16 mouse cellular contexts compared by ENCODE assay signal in the genomic region with DNA sequence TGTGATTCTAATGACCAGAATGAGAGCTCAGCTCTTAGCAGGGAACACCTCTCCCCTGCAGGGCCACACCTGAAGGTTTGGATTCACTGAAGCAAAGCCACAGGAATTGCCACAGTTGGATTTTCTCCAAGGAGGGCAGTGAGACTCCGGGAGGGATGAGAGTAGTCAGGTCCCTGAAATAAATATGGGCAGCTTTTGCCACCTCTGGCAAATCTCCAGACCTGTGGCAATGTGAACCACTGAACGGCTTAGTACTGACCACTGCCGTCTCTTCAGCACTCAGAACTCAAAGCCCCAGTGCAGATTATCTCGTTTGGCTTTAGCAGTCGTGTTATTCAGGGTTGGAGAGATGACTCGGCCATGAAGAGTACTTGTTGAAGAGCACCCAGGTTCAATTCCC.
A peak's percentile ranks its signal among the peaks of the same experiment; 100 is the strongest.
DNase-seq lines count a peak whose midpoint lies in the region; ATAC-seq and TF ChIP-seq lines count a peak whose summit lies in the region.
"Had no signal": no experiment of that assay in that cellular context is flagged by ENCODE, and none has a peak within 500 bp of the region (broad histone marks: within the 10 kb centered on the region; RNA-seq: fewer than 3 reads in every experiment).

No protein-coding gene starts in this region.

- H3K9ac ChIP-seq in liver, postnatal 0 days (replicated peaks) = no peak overlapping the region
- H3K9ac ChIP-seq: forebrain, embryonic 15.5 days; hindbrain, embryonic 12.5 days had no signal

- peak overlapping the region; percentile 54; the same call in 1 of the 2 replicates for H3K4me2 ChIP-seq in liver, postnatal 0 days (ENCODE audit: low read depth, low read length)
- H3K4me2 ChIP-seq: forebrain, embryonic 15.5 days; hindbrain, embryonic 12.5 days; midbrain, embryonic 11.5 days had no signal

- no peak overlapping the region for H3K4me3 ChIP-seq in gastrocnemius, adult 2 months
- H3K4me3 ChIP-seq in layer of hippocampus, adult 2 months = no peak overlapping the region
- H3K4me3 ChIP-seq in liver, postnatal 0 days (ENCODE audit: low read depth, low read length) = no peak overlapping the region
- H3K4me3 ChIP-seq: forebrain, embryonic 15.5 days; hindbrain, embryonic 12.5 days had no signal

- ATAC-seq in liver, postnatal 0 days = no peak
- ATAC-seq: forebrain, embryonic 15.5 days; intestine, embryonic 16.5 days had no signal

- no peaks in the 10 kb centered on the region; the same call in 1 of the 2 replicates for H3K36me3 ChIP-seq in liver, postnatal 0 days (replicated peaks; ENCODE audit: insufficient read depth, low read length)
- H3K36me3 ChIP-seq: forebrain, embryonic 15.5 days; hindbrain, embryonic 12.5 days had no signal

- intact Hi-C loops in gastrocnemius, adult 2 months (cut with DNase I) = no loop called here

- no peak for TF ChIP-seq EP300 in liver, postnatal 0 days (IDR thresholded peaks at IDR 0.05; ENCODE audit: low read depth)

- TF ChIP-seq CTCF in gastrocnemius, adult 2 months (IDR thresholded peaks at IDR 0.05) = no peak
- TF ChIP-seq CTCF in layer of hippocampus, adult 2 months (conservative IDR thresholded peaks at IDR 0.05) = no peak
- no peak for TF ChIP-seq CTCF in liver, postnatal 0 days (IDR thresholded peaks at IDR 0.05; ENCODE audit: low read depth)

- H3K27me3 ChIP-seq in liver, postnatal 0 days (ENCODE audit: insufficient read depth, low read length) = no peaks in the 10 kb centered on the region
- H3K27me3 ChIP-seq: forebrain, embryonic 15.5 days; hindbrain, embryonic 12.5 days had no signal

- DNase-seq in adrenal gland, postnatal 10 days = peak; percentile 24
- DNase-seq in adrenal gland, postnatal 36 days = no peak
- DNase-seq in gastrocnemius, adult 2 months = peak; percentile 40
- DNase-seq in gastrocnemius, postnatal 25 days = no peak
- DNase-seq in layer of hippocampus, adult 2 months (ENCODE audit: low spot score in 2 of 2) = no peak
- DNase-seq in layer of hippocampus, adult 8-10 months (ENCODE audit: low spot score in 2 of 2) = no peak
- no peak for DNase-seq in liver, postnatal 0 days
- no peak for DNase-seq in layer of hippocampus, adult 11-12 months (ENCODE audit: low spot score)
- DNase-seq: lung, adult 18-20 months; lung, postnatal 4 days; thymus, postnatal 25 days had no signal

- no peaks in the 10 kb centered on the region for H3K9me3 ChIP-seq in liver, postnatal 0 days (ENCODE audit: low read length)
- H3K9me3 ChIP-seq: forebrain, embryonic 15.5 days; hindbrain, embryonic 12.5 days had no signal

- WGBS in liver, postnatal 0 days (ENCODE audit: insufficient replicate concordance) = 70% methylated on average over 6 of the region's 6 CpGs

- peaks cover 24% of the 10 kb centered on the region for H3K4me1 ChIP-seq in liver, postnatal 0 days (ENCODE audit: insufficient read depth)

- H3K27ac ChIP-seq in gastrocnemius, adult 2 months = no peak overlapping the region
- H3K27ac ChIP-seq in layer of hippocampus, adult 2 months = peak overlapping the region; percentile 10; the same call in 1 of the 2 replicates
- peak overlapping the region; percentile 44; the same call in 1 of the 2 replicates for H3K27ac ChIP-seq in liver, postnatal 0 days (ENCODE audit: low read depth)
- H3K27ac ChIP-seq: forebrain, embryonic 15.5 days; hindbrain, embryonic 12.5 days; stomach, postnatal 0 days had no signal

Comparison
In these comparisons a context has a peak if more than half of its experiments do, and no peak if none do; other contexts are left out.
1. DNase-seq: peak in adrenal gland, postnatal 10 days (single experiment) and gastrocnemius, adult 2 months (single experiment); none in adrenal gland, postnatal 36 days (0 of 2), gastrocnemius, postnatal 25 days (single experiment), layer of hippocampus, adult 2 months (0 of 2), layer of hippocampus, adult 8-10 months (0 of 2), liver, postnatal 0 days (single experiment) and layer of hippocampus, adult 11-12 months (single experiment).